Mouse (Mus musculus) cortical plate, adult 2 months (tissue): Measurements from ENCODE around the gene Sdad1.

Experiments used
- CTCF ChIP-seq: fragments of 200-500 bp; IDR thresholded peaks from 2 replicates; pipeline ENCODE4 v1.5.1; 2011; ENCODE audit warnings: mild to moderate bottlenecking, control low read depth, low read length; ENCODE audit not compliant: insufficient read depth; ENCODE audit errors: extremely low read depth
- POLR2A ChIP-seq: fragments of 200-500 bp; IDR thresholded peaks from 2 replicates; pipeline ENCODE4 v1.6.1; 2011; ENCODE audit warnings: mild to moderate bottlenecking, low read length, control low read depth; ENCODE audit not compliant: insufficient read depth; ENCODE audit errors: extremely low read depth

GRCm38 (mm10) chr5:92312046-92312715, 1.9 kb upstream of the Sdad1 start:
- TF ChIP-seq POLR2A (no peak), CTCF (peak; percentile 52; the same call in 1 of the 2 replicates)
